Mouse (Mus musculus) adrenal gland, adult 18-20 months (tissue): Measurements from ENCODE around the gene Pam16. TPM values are rescaled to one million over a fixed set of nuclear protein-coding genes. Genes with fewer than 3 reads are reported as not detected.

Experiments
- total RNA-seq, 2 experiments: library from RNA; stranded (reverse); gene quantifications; 1 replicate in 1 of 2; 2 replicates in 1 of 2; pipeline ENCODE4 v1.2.3; 2021

Gene Pam16
- total RNA-seq, 2 experiments from 2014 or later: 117 to 118 TPM

Other genes starting within 250 kb of the Pam16 start
- gene Adcy9, start 204.5 kb downstream of the Pam16 start, total RNA-seq: 10 to 100 TPM; 32.3 to 51.9 TPM
- 1 to 10 TPM; 7.3 to 8.3 TPM for gene Srl, start 83.2 kb downstream of the Pam16 start, total RNA-seq
- 1 to 10 TPM; 5.1 to 5.7 TPM for gene Tfap4, start 65.1 kb downstream of the Pam16 start, total RNA-seq
- 10 to 100 TPM; 11.3 to 11.5 TPM for gene Glis2, start 30.3 kb downstream of the Pam16 start, total RNA-seq
- 10 to 100 TPM; 10.0 to 15.3 TPM for gene Vasn, start 15.0 kb upstream of the Pam16 start, total RNA-seq
- 100 to 1,000 TPM; 132 to 145 TPM for gene Dnaja3, start 15.0 kb upstream of the Pam16 start, total RNA-seq
- gene Coro7, start 54.8 kb upstream of the Pam16 start, total RNA-seq: 10 to 100 TPM; 21.0 to 25.7 TPM
- 1 to 10 TPM; 3.1 to 4.7 TPM for gene Nmral1, start 94.4 kb upstream of the Pam16 start, total RNA-seq
- gene Hmox2, start 101.4 kb upstream of the Pam16 start, total RNA-seq: 10 to 100 TPM; 73.5 to 83.8 TPM
- gene Cdip1, start 165.3 kb upstream of the Pam16 start, total RNA-seq: 100 to 1,000 TPM; 121 to 147 TPM
- gene 4930562C15Rik, start 210.4 kb upstream of the Pam16 start, total RNA-seq: not detected